In genomic region chr8:119277047-119277451, GRCm38 (mm10) we compare ENCODE assay signal across 11 mouse cellular contexts.
A peak's percentile ranks its signal among the peaks of the same experiment; 100 is the strongest.
DNase-seq lines count a peak whose midpoint lies in the region; ATAC-seq and TF ChIP-seq lines count a peak whose summit lies in the region.
"Had no signal": no experiment of that assay in that cellular context is flagged by ENCODE, and none has a peak within 500 bp of the region (broad histone marks: within the 10 kb centered on the region; RNA-seq: fewer than 3 reads in every experiment).

No protein-coding gene starts in this region.

- DNase-seq in lung, embryonic 14.5 days = peak; percentile 85
- no peak for DNase-seq in kidney, adult 18-20 months
- no peak for DNase-seq in ovary, postnatal 14 days (ENCODE audit: low spot score)
- DNase-seq in thymus, adult 2 months = no peak
- DNase-seq: cerebellum, postnatal 25 days had no signal

- ATAC-seq in midbrain, embryonic 16.5 days = no peak
- ATAC-seq in midbrain, embryonic 13.5 days = no peak
- peak; percentile 91 for ATAC-seq in heart, embryonic 12.5 days (ENCODE audit: insufficient number of reproducible peaks, low FRiP score)
- ATAC-seq in lung, embryonic 14.5 days (ENCODE audit: insufficient read depth) = peak; percentile 95
- ATAC-seq: inflammation-experienced regulatory T-cells, adult 6 months had no signal

- H3K4me2 ChIP-seq in midbrain, embryonic 16.5 days (ENCODE audit: low read length) = no peak overlapping the region
- no peak overlapping the region for H3K4me2 ChIP-seq in midbrain, embryonic 13.5 days (replicated peaks)
- H3K4me2 ChIP-seq in heart, embryonic 12.5 days = peak overlapping the region; percentile 44
- H3K4me2 ChIP-seq in lung, embryonic 14.5 days = peak overlapping the region; percentile 10; the same call in 1 of the 2 replicates
- H3K4me2 ChIP-seq: liver, embryonic 15.5 days had no signal

- TF ChIP-seq CTCF in lung, embryonic 14.5 days (IDR thresholded peaks at IDR 0.05; ENCODE audit: low read depth) = no peak
- no peak for TF ChIP-seq CTCF in thymus, adult 2 months (IDR thresholded peaks at IDR 0.05; ENCODE audit: borderline replicate concordance, control insufficient read depth, extremely low read depth, insufficient read depth, low read length, poor library complexity)

- 79% methylated on average over 3 of the region's 3 CpGs for WGBS in midbrain, embryonic 16.5 days
- WGBS in midbrain, embryonic 13.5 days = 83% methylated on average over 3 of the region's 3 CpGs
- 40% methylated on average over 3 of the region's 3 CpGs for WGBS in heart, embryonic 12.5 days
- 20% methylated on average over 3 of the region's 3 CpGs for WGBS in lung, embryonic 14.5 days
- 81% methylated on average over 3 of the region's 3 CpGs for WGBS in thymus, adult 2 months

- H3K9me3 ChIP-seq in midbrain, embryonic 16.5 days (replicated peaks; ENCODE audit: control insufficient read depth, low read length, poor library complexity, severe bottlenecking) = no peaks in the 10 kb centered on the region
- no peaks in the 10 kb centered on the region for H3K9me3 ChIP-seq in midbrain, embryonic 13.5 days
- no peaks in the 10 kb centered on the region for H3K9me3 ChIP-seq in heart, embryonic 12.5 days (replicated peaks)
- no peaks in the 10 kb centered on the region for H3K9me3 ChIP-seq in lung, embryonic 14.5 days (ENCODE audit: low read depth, low read length)
- H3K9me3 ChIP-seq: liver, embryonic 15.5 days had no signal

- H3K27ac ChIP-seq in midbrain, embryonic 16.5 days (ENCODE audit: low read length) = 0 out of 2 replicates have a peak overlapping the region, but pooled peaks have one; percentile 22
- H3K27ac ChIP-seq in midbrain, embryonic 13.5 days = no peak overlapping the region
- peak overlapping the region; percentile 87 for H3K27ac ChIP-seq in heart, embryonic 12.5 days (ENCODE audit: poor library complexity, severe bottlenecking)
- H3K27ac ChIP-seq in lung, embryonic 14.5 days (ENCODE audit: low read depth) = peak overlapping the region; percentile 69
- no peak overlapping the region for H3K27ac ChIP-seq in thymus, adult 2 months (ENCODE audit: control insufficient read depth, insufficient read depth, low read length)
- H3K27ac ChIP-seq: liver, embryonic 15.5 days had no signal

- no peak overlapping the region for H3K4me3 ChIP-seq in midbrain, embryonic 16.5 days (ENCODE audit: low read depth, low read length)
- no peak overlapping the region for H3K4me3 ChIP-seq in midbrain, embryonic 13.5 days (replicated peaks)
- H3K4me3 ChIP-seq in heart, embryonic 12.5 days = no peak overlapping the region
- H3K4me3 ChIP-seq in lung, embryonic 14.5 days (ENCODE audit: low read depth, low read length) = no peak overlapping the region
- H3K4me3 ChIP-seq in thymus, adult 2 months (ENCODE audit: control insufficient read depth, insufficient read depth, low read length) = no peak overlapping the region
- H3K4me3 ChIP-seq: erythroblast, embryonic 14.5 days; liver, embryonic 15.5 days had no signal

- no peak overlapping the region for H3K9ac ChIP-seq in midbrain, embryonic 16.5 days (ENCODE audit: low read depth, low read length)
- no peak overlapping the region for H3K9ac ChIP-seq in midbrain, embryonic 13.5 days (replicated peaks)
- H3K9ac ChIP-seq in heart, embryonic 12.5 days = no peak overlapping the region
- no peak overlapping the region for H3K9ac ChIP-seq in lung, embryonic 14.5 days
- H3K9ac ChIP-seq: liver, embryonic 15.5 days had no signal

- H3K27me3 ChIP-seq in midbrain, embryonic 16.5 days (ENCODE audit: control insufficient read depth, insufficient read depth, low read depth, low read length) = no peaks in the 10 kb centered on the region
- H3K27me3 ChIP-seq in midbrain, embryonic 13.5 days = no peaks in the 10 kb centered on the region
- H3K27me3 ChIP-seq in heart, embryonic 12.5 days (replicated peaks) = no peaks in the 10 kb centered on the region
- no peaks in the 10 kb centered on the region for H3K27me3 ChIP-seq in lung, embryonic 14.5 days (ENCODE audit: insufficient read depth, low read length)
- no peaks in the 10 kb centered on the region for H3K27me3 ChIP-seq in thymus, adult 2 months (ENCODE audit: control insufficient read depth, insufficient read depth, low read length)
- H3K27me3 ChIP-seq: liver, embryonic 15.5 days had no signal

- TF ChIP-seq POLR2A in thymus, adult 2 months (IDR thresholded peaks at IDR 0.05; ENCODE audit: control insufficient read depth, extremely low read depth, insufficient read depth, low read length, poor library complexity) = no peak

- H3K4me1 ChIP-seq in midbrain, embryonic 16.5 days (ENCODE audit: control insufficient read depth, insufficient read depth, low read length) = no peaks in the 10 kb centered on the region
- no peaks in the 10 kb centered on the region for H3K4me1 ChIP-seq in midbrain, embryonic 13.5 days (replicated peaks)
- H3K4me1 ChIP-seq in heart, embryonic 12.5 days (replicated peaks) = peaks cover 20% of the 10 kb centered on the region
- 0 out of 2 replicates have a peak, but pooled peaks cover 4% of the 10 kb centered on the region for H3K4me1 ChIP-seq in lung, embryonic 14.5 days (ENCODE audit: insufficient read depth)
- no peaks in the 10 kb centered on the region for H3K4me1 ChIP-seq in thymus, adult 2 months (replicated peaks; ENCODE audit: control insufficient read depth, insufficient read depth, low read length)
- H3K4me1 ChIP-seq: liver, embryonic 15.5 days had no signal

- H3K36me3 ChIP-seq in midbrain, embryonic 16.5 days (ENCODE audit: control insufficient read depth, insufficient read depth, low read length) = no peaks in the 10 kb centered on the region
- H3K36me3 ChIP-seq in midbrain, embryonic 13.5 days = no peaks in the 10 kb centered on the region
- H3K36me3 ChIP-seq in heart, embryonic 12.5 days = no peaks in the 10 kb centered on the region
- H3K36me3 ChIP-seq in lung, embryonic 14.5 days (ENCODE audit: insufficient read depth) = no peaks in the 10 kb centered on the region
- no peaks in the 10 kb centered on the region for H3K36me3 ChIP-seq in thymus, adult 2 months (ENCODE audit: control insufficient read depth, insufficient read depth, low read length)
- H3K36me3 ChIP-seq: liver, embryonic 15.5 days had no signal

Comparison
In these comparisons a context has a peak if more than half of its experiments do, and no peak if none do; other contexts are left out.
1. H3K27ac ChIP-seq: peak in midbrain, embryonic 16.5 days (single experiment), heart, embryonic 12.5 days (single experiment) and lung, embryonic 14.5 days (single experiment); none in midbrain, embryonic 13.5 days (single experiment) and thymus, adult 2 months (single experiment).
2. ATAC-seq: peak in heart, embryonic 12.5 days (single experiment) and lung, embryonic 14.5 days (single experiment); none in midbrain, embryonic 16.5 days (single experiment) and midbrain, embryonic 13.5 days (single experiment).
3. H3K4me2 ChIP-seq: peak in heart, embryonic 12.5 days (single experiment) and lung, embryonic 14.5 days (single experiment); none in midbrain, embryonic 16.5 days (single experiment) and midbrain, embryonic 13.5 days (single experiment).